Mouse (Mus musculus) kidney, adult 18-20 months (tissue): ENCODE measurements around the gene Dqx1.

Experiments
- DNase-seq: peaks from one replicate; pipeline ENCODE4 v3.0.0; 2021

Dqx1 gene

DNA sequence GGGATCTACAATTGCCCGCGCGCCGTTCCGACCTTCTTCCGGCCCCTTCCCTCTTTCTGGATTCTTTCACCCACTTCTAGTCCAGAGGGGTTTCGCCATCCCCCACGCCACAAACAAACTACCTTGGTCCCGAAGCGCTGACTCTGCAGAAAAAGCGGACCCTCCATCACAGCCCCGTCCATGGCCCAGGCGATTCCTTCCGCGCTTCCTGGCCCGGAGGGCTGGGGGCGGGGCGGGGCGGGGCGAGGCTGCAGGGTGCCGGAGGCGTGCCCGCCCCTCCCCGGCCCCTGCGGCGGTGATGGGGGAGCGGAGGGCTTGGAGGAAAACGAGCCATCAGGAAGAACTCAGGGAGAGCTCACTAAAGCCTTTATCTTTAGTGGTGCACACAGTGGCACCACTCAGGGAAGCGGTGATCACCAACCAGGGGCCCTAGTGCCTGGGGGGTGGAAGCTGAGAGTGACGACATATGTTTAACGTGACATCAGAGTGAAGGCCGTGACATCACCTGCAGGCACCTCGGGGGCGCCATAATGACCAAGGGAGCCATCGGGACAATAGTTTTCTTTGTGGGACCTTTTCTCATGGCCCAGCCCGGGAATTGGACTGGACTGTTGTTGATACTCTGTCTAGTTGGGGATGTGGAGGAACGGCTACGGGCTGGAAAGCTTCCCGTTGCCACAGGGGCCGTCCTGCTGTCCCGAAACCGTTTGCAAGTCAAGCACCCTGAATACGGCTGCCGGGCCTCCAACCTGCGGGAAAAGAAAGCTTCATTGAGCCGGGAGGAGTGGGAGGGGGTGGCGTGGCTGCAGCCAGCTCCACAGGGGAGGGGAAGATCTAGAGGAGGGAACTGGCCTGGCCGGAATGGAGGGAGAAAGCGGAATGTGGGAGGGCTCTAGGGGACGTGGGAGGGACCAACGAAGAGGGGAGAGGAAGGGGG lies 24.1 kb upstream of the Dqx1 start, which contains the start of the genes Dok1 and Loxl3:
Dok1 (minus strand) TSS at position 223 of the 937 bp plus-strand sequence.
Loxl3 (plus strand) TSS at position 925 of the 937 bp plus-strand sequence.
- DNase-seq: peak; percentile 74

DNA sequence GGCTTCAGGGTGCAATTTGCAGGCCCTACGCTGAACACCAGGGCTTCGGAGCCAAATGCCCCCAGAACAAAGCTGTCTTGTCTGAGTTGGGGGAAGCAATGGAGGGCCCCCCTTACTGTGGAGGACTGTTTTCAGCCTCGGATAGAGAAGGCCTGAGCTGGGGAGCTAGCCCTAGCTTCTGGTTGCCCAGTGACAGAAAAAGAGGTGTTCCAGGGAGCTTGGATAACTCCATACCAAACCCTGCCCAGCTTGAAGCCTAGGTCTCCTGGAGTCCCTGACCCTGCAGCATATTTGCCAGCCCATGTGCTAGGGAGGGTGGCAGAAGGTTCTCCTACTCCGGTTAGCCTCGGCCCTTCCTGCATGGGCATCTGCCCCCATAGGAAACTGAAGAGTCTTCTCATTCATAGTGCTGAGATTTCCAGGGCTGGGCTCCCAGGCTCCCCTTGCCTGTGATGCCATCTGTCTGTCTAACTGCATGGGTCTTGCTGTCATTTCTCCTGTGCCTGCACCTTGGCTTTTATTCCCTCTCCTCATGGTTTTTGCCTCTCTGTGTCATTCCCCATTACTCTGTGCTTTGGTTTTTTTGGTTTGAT lies 23.1 kb upstream of the Dqx1 start:
- no peak for DNase-seq

DNA sequence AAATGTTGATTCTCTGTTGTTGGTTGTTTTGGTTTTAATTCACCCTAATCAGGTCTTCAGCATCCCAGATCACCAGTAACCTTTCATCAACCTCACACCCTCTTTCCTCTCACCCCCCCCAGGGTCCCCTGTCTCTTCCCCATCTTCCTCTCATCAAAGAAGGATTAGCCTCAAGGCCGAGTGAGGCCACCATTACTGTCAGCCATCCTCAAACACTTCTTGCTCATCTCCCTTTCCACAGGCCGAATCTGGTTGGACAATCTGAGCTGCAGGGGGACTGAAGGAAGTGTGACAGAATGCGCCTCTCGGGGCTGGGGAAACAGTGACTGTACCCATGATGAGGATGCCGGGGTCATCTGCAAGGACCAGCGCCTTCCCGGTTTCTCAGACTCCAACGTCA lies 20.5 kb upstream of the Dqx1 start:
- DNase-seq: no peak

DNA sequence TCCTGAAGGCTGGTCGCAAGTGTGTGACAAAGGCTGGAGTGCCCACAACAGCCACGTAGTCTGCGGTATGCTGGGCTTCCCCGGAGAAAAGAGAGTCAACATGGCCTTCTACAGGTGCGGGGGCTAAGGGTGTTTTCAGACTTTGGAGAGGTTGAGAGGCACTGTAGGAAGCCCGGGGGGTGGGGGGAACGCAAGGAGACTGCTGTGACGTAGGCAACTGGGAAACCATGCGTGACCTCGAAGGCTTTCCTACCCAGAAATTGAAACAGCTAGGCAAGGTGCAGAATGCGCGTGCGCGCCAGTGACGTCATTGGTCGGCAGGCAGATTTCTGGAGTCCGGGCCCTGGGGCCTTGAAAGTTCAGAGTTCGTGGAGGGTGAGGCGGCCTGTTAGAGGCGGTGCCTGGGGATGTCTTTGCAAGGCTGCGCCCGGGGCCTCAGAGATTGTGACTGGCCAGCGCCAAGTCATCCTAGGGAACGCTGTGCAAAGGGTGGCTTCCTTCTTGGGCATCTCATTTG lies 19.1 kb upstream of the Dqx1 start:
- peak; percentile 98 for DNase-seq

DNA sequence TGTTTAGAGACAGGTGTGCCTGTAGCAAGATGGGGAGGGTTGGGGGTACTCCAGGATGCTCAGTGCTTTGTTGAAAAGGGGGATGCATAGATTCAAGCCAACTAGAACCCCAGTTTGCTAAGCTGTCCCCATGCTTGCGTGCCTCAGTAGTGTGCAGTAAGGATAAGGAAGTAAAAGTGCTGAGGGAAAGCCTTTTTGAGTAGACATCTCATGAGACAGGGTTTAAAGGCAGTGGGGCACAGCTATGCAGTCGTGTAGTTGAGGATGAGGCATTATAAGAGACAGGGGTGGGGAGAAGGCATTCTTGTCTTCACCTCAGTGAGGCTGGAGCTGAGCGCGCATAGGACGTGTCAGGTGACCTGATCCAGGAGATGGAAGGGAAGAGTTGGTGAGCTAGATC lies 17.0 kb upstream of the Dqx1 start:
- no peak for DNase-seq

DNA sequence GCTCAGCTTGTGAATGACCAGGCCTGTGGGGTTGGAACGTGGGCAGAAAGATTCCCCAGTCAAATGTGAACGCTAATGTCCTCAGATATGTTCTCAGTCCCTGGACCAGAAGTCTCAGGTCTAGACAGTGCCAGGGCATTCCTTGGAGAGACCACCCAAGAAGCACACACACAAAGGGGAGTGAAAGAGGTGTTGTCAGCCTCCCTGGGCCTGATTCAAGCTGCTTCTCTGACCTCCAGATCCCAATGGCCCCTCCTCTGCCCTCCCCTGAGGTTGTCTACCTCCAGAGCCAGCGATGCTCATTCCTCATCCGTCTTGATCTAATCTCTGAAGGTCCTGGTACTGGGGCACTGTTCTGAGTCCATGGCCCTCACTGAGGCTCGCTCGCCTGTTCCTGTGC lies 14.1 kb upstream of the Dqx1 start:
- no peak for DNase-seq

DNA sequence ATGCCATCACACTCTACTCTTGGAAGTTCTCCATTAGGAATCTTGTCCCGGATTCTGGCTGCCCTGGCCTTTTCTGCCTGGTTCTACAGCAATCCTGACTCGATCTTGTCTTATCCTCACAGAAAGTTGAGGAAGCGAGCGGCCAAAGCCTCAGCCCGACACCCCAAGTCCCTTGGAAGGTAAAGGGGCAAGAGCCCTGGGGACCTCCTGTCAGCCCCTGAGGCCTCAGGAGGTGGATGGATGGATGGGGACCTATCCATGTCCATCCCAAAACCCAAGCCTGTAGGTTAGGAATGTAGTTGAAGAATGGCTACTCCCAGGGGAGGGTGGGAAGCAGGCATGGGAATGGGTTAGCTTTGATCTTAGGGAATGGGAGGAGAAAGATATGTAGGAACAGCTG lies 13.7 kb upstream of the Dqx1 start:
- no peak for DNase-seq

DNA sequence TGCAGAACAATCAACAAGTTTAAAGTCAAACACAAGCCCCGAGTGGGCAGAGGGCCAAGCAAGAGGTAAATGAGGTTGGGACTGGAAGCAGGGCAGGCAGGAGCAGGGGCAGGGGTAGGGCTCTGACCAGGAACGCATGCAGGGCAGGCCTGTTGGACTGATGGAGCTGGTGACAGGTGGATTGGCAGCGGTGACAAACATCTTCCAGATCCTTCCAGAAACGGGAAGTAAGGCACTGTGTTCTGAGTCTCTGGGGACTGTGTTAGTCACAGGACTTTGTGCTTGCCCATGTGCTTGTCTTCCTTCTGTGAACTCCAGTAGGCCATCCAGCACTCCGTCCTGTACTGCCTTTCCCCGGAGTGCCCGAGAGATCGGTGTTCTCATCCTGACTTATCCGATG lies 12.9 kb upstream of the Dqx1 start:
- no peak for DNase-seq

DNA sequence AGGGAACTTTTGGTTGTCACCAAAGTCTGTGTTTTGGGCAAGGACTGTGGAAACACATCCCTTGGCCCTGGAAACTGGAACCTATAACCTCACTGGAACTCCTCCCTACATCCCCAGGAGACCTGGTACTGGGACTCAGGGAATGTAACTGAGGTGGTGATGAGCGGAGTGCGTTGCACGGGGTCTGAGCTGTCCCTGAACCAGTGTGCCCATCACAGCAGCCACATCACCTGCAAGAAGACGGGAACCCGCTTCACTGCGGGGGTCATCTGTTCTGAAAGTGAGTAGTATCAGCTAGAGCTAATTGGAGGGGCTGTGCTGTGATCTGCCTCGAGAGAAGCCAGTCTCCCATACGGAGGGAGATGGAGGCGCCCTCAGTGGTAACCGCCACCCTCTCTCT lies 8.3 kb upstream of the Dqx1 start:
- no peak for DNase-seq

DNA sequence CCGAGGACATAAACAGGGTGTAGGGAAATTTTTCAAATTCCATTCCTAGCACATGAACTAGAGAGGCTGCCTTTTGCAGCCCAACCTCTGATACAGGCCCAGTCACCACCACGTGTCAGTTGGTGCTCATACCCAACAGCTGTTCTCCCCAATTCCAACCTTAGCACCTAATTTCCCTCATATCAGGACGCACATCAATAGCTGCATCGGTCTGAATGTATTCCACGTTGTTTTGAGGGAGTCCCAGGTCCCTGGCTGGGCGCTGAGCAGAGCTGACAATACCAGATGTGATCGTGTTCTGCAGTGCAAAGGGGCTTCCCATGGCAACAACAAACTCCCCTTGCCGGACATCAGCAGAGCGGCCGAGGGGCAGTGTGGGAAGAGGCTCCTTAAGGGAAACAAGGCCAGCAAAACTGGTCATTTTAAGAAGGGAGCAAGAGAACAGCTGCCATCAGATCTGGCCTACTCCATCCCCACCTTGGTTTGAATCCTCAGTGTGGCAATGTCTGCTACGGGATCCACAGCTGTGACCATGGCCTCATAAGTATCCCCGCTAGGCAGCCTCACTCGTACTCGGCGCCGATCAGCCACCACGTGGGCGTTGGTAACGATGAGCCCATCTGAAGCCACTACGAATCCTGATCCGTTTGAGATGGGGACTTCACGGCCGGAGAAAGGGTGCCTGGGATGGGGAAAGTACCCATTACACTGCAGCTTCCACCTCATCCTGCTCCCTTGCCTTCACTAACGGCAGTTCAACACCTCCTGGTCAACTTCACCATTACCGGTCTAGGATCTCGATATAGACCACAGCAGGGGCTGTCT lies 4.3 kb upstream of the Dqx1 start:
- DNase-seq: peak; percentile 19

DNA sequence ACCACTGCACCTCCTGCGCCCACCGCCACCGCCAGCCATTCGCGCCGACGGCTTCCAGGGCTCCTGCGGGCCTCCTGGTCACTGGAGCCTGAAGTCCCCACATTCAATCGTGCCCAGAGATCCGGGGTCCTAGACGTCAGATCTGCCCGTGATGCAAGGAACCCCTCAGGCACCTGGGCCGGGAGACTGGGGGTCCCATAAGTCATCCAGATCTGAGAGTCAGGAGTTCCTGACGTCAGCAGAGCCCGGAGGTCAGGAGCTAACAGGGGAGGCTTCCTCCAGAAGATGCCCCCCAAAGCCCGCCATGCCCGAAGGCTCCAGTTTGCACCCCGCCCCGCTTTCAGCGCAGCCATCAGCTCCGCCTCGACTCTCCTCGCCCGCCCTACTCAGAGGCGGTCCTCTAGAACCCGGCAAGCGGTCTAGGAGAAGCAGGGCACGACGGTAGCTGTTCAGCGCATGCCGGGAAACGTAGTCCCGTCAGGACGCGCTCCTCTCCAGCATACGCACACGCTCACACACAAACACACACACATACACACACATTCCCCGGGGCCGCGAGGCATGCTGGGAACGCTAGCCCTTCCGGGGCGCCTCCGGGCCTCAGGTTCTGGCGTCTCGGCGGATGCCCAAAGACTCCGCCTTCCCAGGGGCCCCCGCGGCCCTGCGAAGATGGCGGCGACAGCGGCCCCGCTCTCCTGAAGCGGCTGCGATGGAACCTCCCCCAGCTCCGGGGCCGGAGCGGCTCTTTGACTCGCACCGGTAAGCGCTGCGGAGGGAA lies 3.4 kb upstream of the Dqx1 start, which contains the start of gene Aup1:
Aup1 (plus strand) TSS at position 448 of the 778 bp plus-strand sequence.
- DNase-seq: peak; percentile 97

DNA sequence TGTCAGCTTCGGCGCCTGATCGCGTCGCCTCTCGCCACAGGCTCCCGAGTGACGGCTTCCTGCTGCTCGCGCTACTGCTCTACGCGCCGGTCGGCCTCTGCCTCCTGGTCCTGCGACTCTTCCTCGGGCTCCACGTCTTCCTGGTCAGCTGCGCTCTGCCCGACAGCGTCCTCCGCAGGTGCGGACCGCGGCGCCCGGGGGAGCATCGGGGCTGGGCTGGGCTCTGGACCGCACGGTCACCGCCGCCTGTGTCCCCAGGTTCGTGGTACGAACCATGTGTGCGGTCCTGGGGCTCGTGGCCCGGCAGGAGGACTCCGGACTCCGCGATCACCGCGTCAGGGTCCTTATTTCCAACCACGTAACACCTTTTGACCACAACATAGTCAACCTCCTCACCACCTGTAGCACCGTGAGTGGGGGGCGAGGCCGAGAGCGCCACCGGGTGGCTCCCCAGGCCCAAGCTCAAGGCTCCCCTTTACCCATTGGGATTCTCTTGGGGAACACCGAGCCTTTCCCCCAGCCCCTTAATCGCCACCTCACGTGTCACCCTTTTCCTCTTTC lies 2.7 kb upstream of the Dqx1 start, which contains the start of gene Htra2:
Htra2 (minus strand) TSS at position 403 of the 561 bp plus-strand sequence.
- no peak for DNase-seq

DNA sequence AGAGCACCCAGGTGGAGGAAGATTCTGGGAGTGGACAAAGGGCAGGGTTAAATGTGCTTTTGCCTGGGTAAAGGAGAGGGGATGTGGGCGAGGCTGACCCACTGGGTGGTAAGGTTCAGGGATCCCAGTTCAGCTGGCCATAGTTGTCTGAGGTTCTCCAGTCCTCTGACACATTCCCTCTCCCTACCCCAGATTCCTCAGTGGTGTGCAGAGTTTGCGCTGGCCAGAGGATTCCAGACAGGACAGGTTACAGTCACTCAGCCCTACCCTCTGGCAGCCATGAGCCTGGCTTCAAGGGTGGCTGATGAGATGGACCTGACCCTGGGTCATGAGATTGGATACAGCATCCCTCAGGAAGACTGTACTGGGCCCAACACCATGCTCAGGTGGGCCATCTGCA lies 1.1 kb downstream of the Dqx1 start:
- no peak for DNase-seq

DNA sequence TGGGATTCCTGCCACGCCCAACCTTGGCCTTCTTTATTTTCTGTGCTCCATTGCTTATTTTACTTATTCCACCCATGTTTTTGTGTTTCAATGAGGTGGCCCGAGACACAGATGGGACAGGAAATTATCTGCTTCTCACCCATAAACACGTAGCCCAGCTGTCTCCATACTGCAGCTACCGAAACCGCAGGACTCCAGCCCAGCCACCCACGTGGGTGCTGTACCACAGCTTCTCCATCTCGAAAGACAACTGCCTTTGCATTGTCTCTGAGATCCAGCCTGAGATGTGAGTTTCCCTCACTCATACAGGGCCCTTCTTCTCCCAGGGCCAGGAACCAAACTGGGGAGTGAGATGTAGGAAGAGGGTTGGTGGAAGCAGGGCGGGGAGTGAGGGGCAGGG lies 8.4 kb downstream of the Dqx1 start:
- no peak for DNase-seq

DNA sequence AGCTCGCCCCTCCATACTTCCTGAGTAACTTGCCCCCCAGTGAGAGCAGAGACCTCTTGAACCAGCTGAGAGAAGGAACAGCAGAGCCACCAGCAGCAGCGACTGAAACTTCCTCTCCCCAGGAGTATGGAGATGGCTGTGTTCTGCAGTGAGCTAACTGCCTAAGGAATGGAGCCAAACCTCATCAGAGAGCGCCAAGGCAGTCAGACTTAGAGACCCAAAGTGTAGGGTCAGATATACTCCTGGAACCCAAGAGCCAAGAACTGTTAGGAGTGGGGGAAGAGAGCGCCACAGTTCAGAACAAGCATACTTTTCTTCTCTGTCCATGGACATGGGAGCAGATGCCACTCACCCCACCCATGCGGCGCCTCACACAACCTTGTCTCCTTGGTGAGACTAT lies 8.8 kb downstream of the Dqx1 start:
- no peak for DNase-seq

DNA sequence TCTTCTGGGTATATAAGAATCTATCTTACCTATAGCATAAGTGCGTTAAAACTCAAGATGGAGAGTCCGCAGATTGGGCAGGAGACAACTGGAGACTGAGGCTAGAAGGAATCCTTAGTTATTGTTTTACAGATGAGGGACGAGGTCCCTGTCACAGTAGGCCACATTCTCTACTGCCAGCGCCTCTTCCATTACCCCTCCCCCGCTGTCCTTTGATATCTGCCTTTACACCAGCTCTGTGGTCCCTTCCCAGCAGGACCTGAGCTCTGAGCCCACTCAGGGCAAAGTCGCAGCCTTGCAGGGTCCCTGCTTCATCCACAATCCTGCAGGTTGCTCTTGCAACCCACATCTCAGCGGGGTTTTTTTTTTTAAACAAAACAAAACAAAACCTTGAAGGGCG lies 10.6 kb downstream of the Dqx1 start:
- DNase-seq: peak; percentile 11

DNA sequence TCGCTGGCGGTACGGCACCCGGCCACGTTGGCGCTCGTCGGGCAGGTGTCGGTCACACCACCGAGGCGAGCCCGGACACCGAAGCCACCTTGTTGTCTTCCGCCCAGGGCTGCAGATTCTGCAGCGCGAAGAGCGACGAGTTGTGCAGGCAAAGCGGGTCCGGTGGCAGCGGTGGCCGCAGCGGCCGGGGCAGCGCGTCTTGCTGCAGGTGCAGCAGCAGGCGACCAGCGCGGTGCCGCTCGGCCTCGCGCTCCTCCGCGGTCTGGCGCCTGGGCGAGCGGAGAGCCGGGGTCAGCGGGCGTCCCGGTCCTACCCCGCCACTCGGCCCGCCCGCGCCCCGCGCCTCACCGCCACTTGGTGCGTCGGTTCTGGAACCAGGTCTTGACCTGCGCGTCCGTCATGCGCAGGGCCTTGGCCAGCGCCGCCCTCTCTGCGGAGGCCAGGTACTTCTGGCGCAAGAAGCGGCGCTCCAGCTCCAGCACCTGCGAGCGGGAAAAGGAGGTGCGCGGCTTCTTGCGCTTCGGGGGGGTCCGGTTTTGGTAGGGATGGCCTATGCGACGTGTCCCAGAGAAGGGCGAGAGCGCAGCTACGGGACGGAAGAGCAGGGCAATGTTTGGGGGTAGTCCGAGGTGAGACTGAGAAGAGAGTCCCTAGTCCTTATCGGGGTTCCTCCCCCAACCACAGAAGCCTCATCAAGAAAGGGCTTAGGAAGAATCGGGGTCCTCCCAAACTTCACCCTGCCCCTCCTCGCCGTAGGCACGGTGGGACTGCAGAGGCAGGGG lies 11.3 kb downstream of the Dqx1 start:
- peak; percentile 59 for DNase-seq

DNA sequence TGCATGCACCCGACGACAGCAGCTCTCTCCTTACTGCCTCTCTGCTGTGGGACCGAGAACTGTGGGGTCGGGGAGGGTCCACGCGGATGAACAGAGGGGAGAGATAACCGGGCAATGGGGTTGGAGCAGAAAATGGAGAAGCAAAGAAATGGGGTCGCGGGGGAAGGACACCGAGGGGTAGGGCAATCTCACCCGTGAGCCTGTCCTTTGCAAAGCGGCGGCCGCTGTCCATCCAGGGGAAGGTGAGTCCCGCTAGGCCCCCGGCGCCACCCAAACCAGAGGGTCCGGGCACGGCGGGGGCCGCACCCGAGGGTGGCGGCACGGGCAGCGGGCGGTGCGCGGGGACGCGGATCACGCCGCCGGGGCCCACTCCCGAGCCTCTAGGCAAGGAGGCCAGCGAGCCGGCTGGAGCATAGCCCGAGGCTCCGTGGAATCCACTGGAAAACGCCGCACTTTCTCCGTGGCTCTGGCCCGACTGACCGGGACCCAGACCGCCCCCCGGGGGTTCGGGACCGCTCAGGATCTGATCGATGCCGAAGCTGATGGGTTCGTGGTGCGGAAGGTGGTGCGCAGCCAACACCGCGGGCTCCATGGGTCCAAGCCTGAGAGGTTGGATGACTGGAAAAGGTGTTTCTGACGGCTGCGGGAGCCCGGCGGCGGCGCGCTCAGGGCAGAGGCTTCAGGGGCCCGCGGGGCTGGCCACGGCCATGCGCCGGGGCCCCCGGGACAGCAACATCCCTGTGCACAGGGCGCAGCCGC lies 12.0 kb downstream of the Dqx1 start:
- DNase-seq: peak; percentile 42

DNA sequence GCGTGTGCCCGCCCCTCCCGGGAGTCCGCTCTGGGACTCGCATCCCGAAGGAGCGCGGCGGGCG lies 12.4 kb downstream of the Dqx1 start, which contains the start of gene Tlx2:
Tlx2 (minus strand) TSS at position 47 of the 64 bp plus-strand sequence.
- DNase-seq: no peak

DNA sequence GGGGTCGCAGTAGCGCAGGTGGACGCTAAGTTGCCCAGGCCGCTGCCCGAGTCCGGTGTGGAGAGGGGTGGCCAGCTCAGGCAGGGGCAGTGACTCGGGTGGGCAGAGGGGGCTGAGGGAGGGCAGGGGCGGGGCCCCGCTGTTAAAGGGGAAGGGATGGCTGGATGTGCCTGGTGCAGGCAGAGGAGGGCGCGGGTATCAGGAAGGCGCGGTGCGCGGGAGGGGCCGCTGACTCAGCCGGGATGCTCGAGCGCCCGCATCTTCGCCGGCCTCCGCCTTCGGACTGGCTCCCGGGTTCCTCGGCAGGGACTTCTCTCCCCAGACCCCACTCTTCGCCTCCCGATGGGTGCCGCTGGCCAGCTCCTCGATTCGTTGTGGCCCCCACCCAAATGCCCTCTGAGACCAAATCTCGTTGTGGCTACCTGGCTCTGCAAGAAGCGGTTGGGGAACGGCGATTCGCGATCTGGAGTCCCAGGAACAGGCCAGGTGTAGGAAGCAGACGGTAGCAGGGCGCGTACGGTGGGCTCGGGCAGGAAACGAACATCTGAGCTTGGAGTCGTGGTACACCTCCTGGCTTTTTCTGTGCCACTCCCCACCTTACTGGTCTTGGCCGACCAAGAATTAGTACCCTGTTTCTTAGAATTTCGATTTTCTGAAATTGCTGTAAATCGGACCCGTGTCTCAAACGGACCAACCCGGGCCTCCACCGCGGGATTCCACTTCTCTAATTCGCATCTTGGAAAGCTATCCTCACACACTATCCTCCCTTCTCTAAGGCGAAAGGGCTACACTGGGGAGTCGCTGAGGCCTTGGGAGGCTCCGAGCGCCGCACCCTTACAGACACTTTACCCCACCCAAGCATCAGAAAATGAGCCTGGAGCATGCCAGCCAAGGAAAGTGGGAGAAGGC lies 12.9 kb downstream of the Dqx1 start:
- peak; percentile 51 for DNase-seq
